Mouse (Mus musculus): ENCODE measurements around the gene Gucy2d.

- no peak for TF ChIP-seq CTCF (IDR thresholded peaks at IDR 0.05; ENCODE audit: control insufficient read depth, insufficient read depth, insufficient replicate concordance, low read depth, low read length)
- TF ChIP-seq POLR2A (IDR thresholded peaks at IDR 0.05; ENCODE audit: control insufficient read depth, low read depth, low read length), result no peak
Observed at GRCm38 (mm10) chr7:98472529-98472928, 32.3 kb downstream of the Gucy2d start.
